Mouse (Mus musculus): ENCODE results near the gene Pnlip.

The Pnlip gene

GRCm38 (mm10) chr19:58727756-58728155 lies 75.5 kb downstream of the Pnlip start:
- no peak for DNase-seq (ENCODE audit: low spot score)

- DNase-seq (ENCODE audit: low spot score) = no peak
Measured at GRCm38 (mm10) chr19:58728445-58729031, 76.2 kb downstream of the Pnlip start, which contains the start of gene Pnliprp1. Gene Pnliprp1, plus strand, starts transcription at chr19:58728887.
